Mouse (Mus musculus): Measurements from ENCODE around the gene Spdya.
A peak's percentile ranks its signal among the peaks of the same experiment; 100 is the strongest.
"Not testable (repeated sequence)": the region's sequence is repeated elsewhere in the genome, so short reads cannot be mapped to it uniquely, and the experiment has no call there.

Gene Spdya

GRCm38 (mm10) chr17:71551757-71552451 is at the start of gene Spdya:
Spdya (plus strand) TSS chr17:71552061.
- peak; percentile 78 for DNase-seq

DNA sequence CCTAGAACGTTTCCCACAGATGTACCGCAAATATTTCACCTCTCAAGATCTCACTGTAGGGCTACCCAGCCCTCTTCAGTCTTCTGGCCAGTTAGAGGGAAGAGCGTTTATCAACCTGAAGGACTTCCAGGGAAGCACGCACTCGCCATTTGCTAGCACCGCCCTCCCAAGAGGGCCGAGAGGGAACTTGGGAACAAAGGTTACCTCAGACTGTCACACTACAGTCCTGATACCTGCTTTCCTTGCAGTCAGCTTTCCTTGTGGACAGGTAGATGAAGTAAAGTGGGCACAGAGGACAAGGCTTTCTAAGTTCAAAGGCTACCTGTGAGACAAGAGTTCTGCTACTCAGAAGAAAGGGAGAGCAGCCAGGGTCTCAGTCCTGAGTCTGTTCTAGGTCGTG is 45.0 kb upstream of the Spdya start:
- no peak for DNase-seq

- no peak for DNase-seq
These were observed 41.6 kb upstream of the Spdya start for GRCm38 (mm10) chr17:71510297-71510696.

DNA sequence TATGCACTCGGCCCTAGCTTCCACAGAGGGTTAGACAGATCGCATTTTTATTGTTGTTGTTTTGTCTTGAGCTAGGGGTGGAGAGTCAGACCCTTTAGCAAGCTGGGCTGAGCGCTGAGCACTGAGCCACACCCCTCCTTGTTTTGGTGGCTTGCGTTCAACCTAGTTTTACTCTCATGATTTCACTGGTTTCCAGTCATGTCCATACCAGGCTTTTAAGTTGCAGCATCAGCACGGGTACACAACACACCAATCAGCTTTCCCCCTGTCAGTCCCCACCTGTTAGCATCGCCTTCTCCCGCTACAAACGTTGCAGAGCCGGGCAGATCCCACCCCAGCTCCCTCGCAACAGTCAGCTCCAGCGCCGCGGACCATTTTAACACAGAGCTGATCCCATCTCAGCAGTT is 25.6 kb upstream of the Spdya start:
- no peak for DNase-seq

DNA sequence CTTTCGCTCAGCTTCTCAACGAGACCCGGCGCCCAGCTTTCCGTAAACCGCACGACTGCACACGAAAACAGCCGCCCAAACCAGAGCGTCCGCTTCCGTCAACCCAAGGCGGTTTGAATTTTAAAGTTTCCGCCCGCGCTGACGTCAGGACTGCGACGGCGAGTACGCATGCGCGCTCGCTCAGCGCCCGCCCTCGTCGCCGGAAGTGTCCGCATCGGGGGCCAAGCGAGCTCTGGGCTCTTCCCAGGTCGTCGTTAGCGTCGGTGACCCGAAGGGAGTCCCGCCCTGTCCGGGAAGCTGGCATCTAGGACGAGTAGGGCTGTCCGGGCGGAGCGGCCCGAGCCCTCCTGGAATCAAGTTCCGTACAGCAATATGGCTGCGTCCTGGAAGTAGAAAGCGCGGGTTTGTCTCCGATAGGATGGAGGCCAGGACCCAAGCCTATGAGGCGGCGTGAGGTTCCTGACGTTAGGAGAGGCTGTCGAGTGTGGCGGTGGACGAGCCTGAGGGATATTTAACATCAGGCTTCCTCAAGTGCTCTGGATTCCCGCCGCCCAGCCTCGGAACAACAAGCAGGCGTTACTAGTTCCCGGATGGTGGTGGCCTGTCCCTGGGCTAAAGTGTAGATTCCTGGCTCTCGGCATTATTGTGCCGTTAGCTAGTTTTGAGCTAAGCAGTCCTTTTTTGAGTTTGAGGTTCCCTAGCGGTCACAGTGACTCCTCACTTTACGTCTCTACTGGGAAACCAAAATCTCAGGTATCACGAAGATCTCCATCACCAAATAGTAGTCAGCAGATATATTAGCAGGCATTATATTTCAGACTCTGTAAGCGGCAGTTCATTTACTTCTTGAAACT is 24.9 kb upstream of the Spdya start, which contains the start of gene Ndc80:
Ndc80 (minus strand) TSS at position 147 of the 854 bp plus-strand sequence.
- peak; percentile 91 for DNase-seq

- DNase-seq: no peak
These were observed 23.8 kb upstream of the Spdya start for GRCm38 (mm10) chr17:71528042-71528441.

GRCm38 (mm10) chr17:71535595-71535994 is 16.3 kb upstream of the Spdya start:
- not testable (repeated sequence) for DNase-seq

GRCm38 (mm10) chr17:71537164-71537563 is 14.7 kb upstream of the Spdya start:
- no peak for DNase-seq

- no peak for DNase-seq
These were observed 3.3 kb upstream of the Spdya start for GRCm38 (mm10) chr17:71548586-71548985.

- DNase-seq: no peak
These were observed 511 bp upstream of the Spdya start for GRCm38 (mm10) chr17:71551350-71551749.

DNA sequence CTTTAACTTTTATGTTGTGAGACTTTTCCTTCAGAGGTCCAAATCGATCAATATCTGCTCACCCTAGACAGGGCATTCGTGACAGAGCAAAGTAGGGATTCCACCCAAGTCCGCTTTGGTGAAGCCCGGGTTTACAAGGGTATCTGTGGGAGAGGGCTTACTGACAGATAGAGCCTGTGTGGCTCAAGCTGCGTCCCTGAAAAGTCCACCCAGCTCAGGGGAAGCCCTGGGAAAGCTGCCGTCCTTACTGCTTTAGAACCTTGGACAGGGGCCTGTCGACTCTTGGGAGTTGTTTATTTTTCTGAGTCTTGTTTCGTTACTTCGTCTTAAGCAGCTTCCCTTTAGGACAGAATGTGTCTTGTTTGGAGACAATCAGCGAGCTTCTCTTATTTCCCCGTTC is 1.0 kb downstream of the Spdya start:
- DNase-seq: peak; percentile 6

- peak; percentile 11 for DNase-seq
These were observed 9.8 kb downstream of the Spdya start for GRCm38 (mm10) chr17:71561631-71562030.

DNA sequence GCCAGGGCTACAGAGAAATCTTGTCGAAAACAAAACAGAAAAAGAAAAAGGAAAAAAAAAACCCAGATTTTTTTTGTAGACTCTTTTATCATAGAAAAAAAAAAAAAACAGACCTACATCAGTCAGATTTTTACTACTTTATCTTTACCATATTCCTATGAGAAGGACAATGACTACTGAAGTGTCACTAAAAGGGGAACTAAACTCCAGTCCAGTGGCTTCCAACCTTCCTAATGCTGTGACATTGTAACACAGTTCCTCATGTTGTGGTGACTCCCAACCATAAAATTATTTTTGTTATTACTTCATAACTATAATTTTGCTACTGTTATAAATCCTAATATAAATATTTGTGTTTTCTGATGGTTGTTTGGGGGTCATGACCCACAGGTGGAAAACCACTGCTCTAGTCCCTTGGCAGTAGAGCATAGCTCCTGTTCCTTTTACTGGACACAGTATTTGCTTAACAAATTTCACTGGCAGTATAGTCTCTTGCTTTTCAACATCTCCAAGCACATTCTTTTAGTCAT is 27.4 kb downstream of the Spdya start:
- DNase-seq: no peak

- DNase-seq: peak; percentile 3
These were observed 46.2 kb downstream of the Spdya start for GRCm38 (mm10) chr17:71597881-71598658.

GRCm38 (mm10) chr17:71598659-71599554 is 47.0 kb downstream of the Spdya start:
- DNase-seq: peak; percentile 89

GRCm38 (mm10) chr17:71615638-71616318 is 63.9 kb downstream of the Spdya start, which contains the start of gene Wdr43:
Wdr43 (plus strand) TSS chr17:71615895.
- peak; percentile 95 for DNase-seq

- DNase-seq: peak; percentile 29
These were observed 64.6 kb downstream of the Spdya start for GRCm38 (mm10) chr17:71616319-71617032.

GRCm38 (mm10) chr17:71617033-71617362 is 65.1 kb downstream of the Spdya start:
- DNase-seq: no peak

- no peak for DNase-seq
These were observed 66.1 kb downstream of the Spdya start for GRCm38 (mm10) chr17:71617974-71618373.

GRCm38 (mm10) chr17:71631806-71632205 is 79.9 kb downstream of the Spdya start:
- DNase-seq: no peak

GRCm38 (mm10) chr17:71633350-71633749 is 81.5 kb downstream of the Spdya start:
- no peak for DNase-seq

All from thymus, postnatal 25 days (tissue).